ENCODE assay signal across 8 mouse cellular contexts in the genomic region with DNA sequence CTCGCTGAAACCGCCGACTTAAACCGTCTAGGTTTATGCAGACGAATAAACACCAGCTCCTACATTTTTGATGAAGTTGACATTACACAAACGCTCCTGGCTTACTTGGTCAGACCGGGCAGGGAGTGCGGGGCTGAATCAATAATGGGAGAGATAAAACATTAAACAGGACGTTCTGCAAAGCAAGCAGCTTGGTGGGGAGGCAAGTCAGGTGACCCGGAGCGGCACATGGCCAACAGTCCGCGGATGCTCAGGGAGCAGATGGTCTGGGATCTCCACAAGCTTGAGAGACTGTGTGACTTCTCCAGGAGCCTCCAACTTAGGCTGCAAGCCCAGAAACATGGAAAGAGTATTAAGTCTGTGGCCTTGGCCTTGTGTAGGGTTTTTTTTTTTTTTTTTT.
DNase-seq lines count a peak whose midpoint lies in the region; ATAC-seq lines count a peak whose summit lies in the region.

No protein-coding gene starts in this region.

- H3K9ac ChIP-seq in midbrain, embryonic 11.5 days (ENCODE audit: low read length) = no peak overlapping the region
- no peak overlapping the region for H3K9ac ChIP-seq in midbrain, embryonic 13.5 days (replicated peaks)
- no peak overlapping the region for H3K9ac ChIP-seq in heart, embryonic 16.5 days (ENCODE audit: low read length)
- H3K9ac ChIP-seq in liver, embryonic 16.5 days (ENCODE audit: low read depth, low read length) = no peak overlapping the region

- H3K27ac ChIP-seq in midbrain, embryonic 11.5 days (ENCODE audit: low read depth, low read length) = no peak overlapping the region
- H3K27ac ChIP-seq in midbrain, embryonic 13.5 days = no peak overlapping the region
- no peak overlapping the region for H3K27ac ChIP-seq in heart, embryonic 16.5 days (ENCODE audit: low read length)
- H3K27ac ChIP-seq in liver, embryonic 16.5 days (ENCODE audit: low read length) = no peak overlapping the region

- H3K4me1 ChIP-seq in midbrain, embryonic 11.5 days (ENCODE audit: control insufficient read depth, insufficient read depth, low read length) = 0 out of 2 replicates have a peak, but pooled peaks cover 2% of the 10 kb centered on the region
- peaks cover 12% of the 10 kb centered on the region for H3K4me1 ChIP-seq in midbrain, embryonic 13.5 days (replicated peaks)
- H3K4me1 ChIP-seq in heart, embryonic 16.5 days (ENCODE audit: control insufficient read depth, insufficient read depth, low read length) = peaks cover 4% of the 10 kb centered on the region; the same call in 1 of the 2 replicates
- H3K4me1 ChIP-seq in liver, embryonic 16.5 days (ENCODE audit: control insufficient read depth, low read depth, low read length) = no peaks in the 10 kb centered on the region; the same call in 1 of the 2 replicates

- no peaks in the 10 kb centered on the region for H3K27me3 ChIP-seq in midbrain, embryonic 11.5 days (ENCODE audit: control insufficient read depth, insufficient read depth, low read length)
- H3K27me3 ChIP-seq in midbrain, embryonic 13.5 days = no peaks in the 10 kb centered on the region
- H3K27me3 ChIP-seq in heart, embryonic 16.5 days (ENCODE audit: control insufficient read depth, insufficient read depth, low read length) = peaks cover 6% of the 10 kb centered on the region
- peaks cover 7% of the 10 kb centered on the region for H3K27me3 ChIP-seq in liver, embryonic 16.5 days (ENCODE audit: control insufficient read depth, insufficient read depth, low read depth, low read length)

- H3K4me3 ChIP-seq in midbrain, embryonic 11.5 days (ENCODE audit: low read depth, low read length) = no peak overlapping the region
- H3K4me3 ChIP-seq in midbrain, embryonic 13.5 days (replicated peaks) = no peak overlapping the region
- H3K4me3 ChIP-seq in heart, embryonic 16.5 days (ENCODE audit: low read length) = no peak overlapping the region
- no peak overlapping the region for H3K4me3 ChIP-seq in liver, embryonic 16.5 days (ENCODE audit: low read depth, low read length)

- WGBS in midbrain, embryonic 11.5 days = 76% methylated on average over 13 of the region's 13 CpGs
- 63% methylated on average over 13 of the region's 13 CpGs for WGBS in midbrain, embryonic 13.5 days
- 58% methylated on average over 13 of the region's 13 CpGs for WGBS in heart, embryonic 16.5 days
- 52% methylated on average over 13 of the region's 13 CpGs for WGBS in liver, embryonic 16.5 days (ENCODE audit: insufficient replicate concordance)

- H3K4me2 ChIP-seq in midbrain, embryonic 11.5 days = no peak overlapping the region
- H3K4me2 ChIP-seq in midbrain, embryonic 13.5 days (replicated peaks) = no peak overlapping the region
- H3K4me2 ChIP-seq in heart, embryonic 16.5 days (ENCODE audit: low read depth, low read length) = no peak overlapping the region
- no peak overlapping the region for H3K4me2 ChIP-seq in liver, embryonic 16.5 days (ENCODE audit: low read depth, low read length)

- no peaks in the 10 kb centered on the region for H3K36me3 ChIP-seq in midbrain, embryonic 11.5 days (ENCODE audit: control insufficient read depth, insufficient read depth, low read length)
- no peaks in the 10 kb centered on the region for H3K36me3 ChIP-seq in midbrain, embryonic 13.5 days
- no peaks in the 10 kb centered on the region for H3K36me3 ChIP-seq in heart, embryonic 16.5 days (ENCODE audit: control insufficient read depth, insufficient read depth)
- no peaks in the 10 kb centered on the region for H3K36me3 ChIP-seq in liver, embryonic 16.5 days (ENCODE audit: control insufficient read depth, insufficient read depth)

- H3K9me3 ChIP-seq in midbrain, embryonic 11.5 days (ENCODE audit: control insufficient read depth, low read length) = no peaks in the 10 kb centered on the region
- no peaks in the 10 kb centered on the region for H3K9me3 ChIP-seq in midbrain, embryonic 13.5 days
- no peaks in the 10 kb centered on the region; the same call in 1 of the 2 replicates for H3K9me3 ChIP-seq in heart, embryonic 16.5 days (replicated peaks; ENCODE audit: control insufficient read depth, low read length)
- H3K9me3 ChIP-seq in liver, embryonic 16.5 days (replicated peaks; ENCODE audit: control insufficient read depth, low read length) = no peaks in the 10 kb centered on the region

- peak; percentile 33 for DNase-seq in adrenal gland, postnatal 10 days
- no peak for DNase-seq in adrenal gland, postnatal 14 days
- peak; percentile 53 for DNase-seq in midbrain, embryonic 11.5 days (ENCODE audit: low spot score, missing footprints)
- no peak for DNase-seq in embryo, embryonic 11 days

- ATAC-seq in midbrain, embryonic 11.5 days (ENCODE audit: low FRiP score) = no peak
- no peak for ATAC-seq in midbrain, embryonic 13.5 days
- ATAC-seq in heart, embryonic 16.5 days (replicated peaks; ENCODE audit: extremely low read depth, insufficient read depth, low FRiP score) = peak; percentile 63
- ATAC-seq in liver, embryonic 16.5 days (ENCODE audit: low read depth) = peak; percentile 55; the same call in 1 of the 2 replicates
- ATAC-seq in CD4-positive, CD25-positive, alpha-beta regulatory T cell, adult 4 months = no peak

Comparison
In these comparisons a context has a peak if more than half of its experiments do, and no peak if none do; other contexts are left out.
1. DNase-seq: peak in adrenal gland, postnatal 10 days (single experiment) and midbrain, embryonic 11.5 days (single experiment); none in adrenal gland, postnatal 14 days (single experiment) and embryo, embryonic 11 days (single experiment).
2. ATAC-seq: peak in heart, embryonic 16.5 days (single experiment) and liver, embryonic 16.5 days (single experiment); none in midbrain, embryonic 11.5 days (single experiment), midbrain, embryonic 13.5 days (single experiment) and CD4-positive, CD25-positive, alpha-beta regulatory T cell, adult 4 months (single experiment).